Mouse (Mus musculus): ENCODE data around the gene Eef1a1.

DNA sequence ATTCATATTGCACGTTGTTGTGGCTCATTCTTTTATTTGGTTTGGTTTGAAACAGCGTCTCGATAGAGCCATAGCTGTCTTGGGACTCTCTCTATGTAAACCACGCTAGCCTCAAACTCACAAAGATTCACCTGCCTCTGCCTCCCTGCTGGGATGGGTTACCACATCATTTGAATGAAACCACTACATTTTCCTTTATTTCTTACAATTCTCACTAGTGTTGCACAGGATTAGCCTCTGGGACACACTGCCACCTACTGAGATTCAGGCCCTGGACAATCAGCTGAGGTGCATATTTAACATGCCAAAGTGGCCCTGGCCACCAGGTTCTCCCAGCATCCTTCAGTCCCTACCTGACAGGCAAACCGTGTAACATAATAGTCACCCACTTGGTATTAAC, 49.5 kb downstream of the Eef1a1 start:
- TF ChIP-seq CTCF (IDR thresholded peaks at IDR 0.05; ENCODE audit: borderline replicate concordance, insufficient read depth, low read depth, low read length): no peak
- TF ChIP-seq POLR2A (IDR thresholded peaks at IDR 0.05; ENCODE audit: borderline replicate concordance, insufficient read depth, low read length): no peak
